Mouse (Mus musculus) left cerebral cortex, adult 18-20 months (tissue): ENCODE data around the gene Zfp213. TPM values are rescaled to one million over a fixed set of nuclear protein-coding genes. Genes with fewer than 3 reads are reported as not detected.

Source experiments
- DNase-seq, 2 experiments: peaks; one replicate each; pipeline ENCODE4 v3.0.0; 2021 to 2022; ENCODE audit warnings: low spot score in 2 of 2, mixed read lengths in 1 of 2
- total RNA-seq, 2 experiments: library from RNA; stranded (reverse); gene quantifications; 2 replicates each; pipeline ENCODE4 v1.2.3; 2021

Zfp213 gene
- total RNA-seq, 2 experiments from 2014 or later, result 6.8 to 7.1 TPM

GRCm38 (mm10) chr17:23575951-23576552 is 12.0 kb upstream of the Zfp213 start:
- no peak for DNase-seq

- DNase-seq, result no peak
These were observed 10.1 kb upstream of the Zfp213 start for GRCm38 (mm10) chr17:23574130-23574529.

DNA sequence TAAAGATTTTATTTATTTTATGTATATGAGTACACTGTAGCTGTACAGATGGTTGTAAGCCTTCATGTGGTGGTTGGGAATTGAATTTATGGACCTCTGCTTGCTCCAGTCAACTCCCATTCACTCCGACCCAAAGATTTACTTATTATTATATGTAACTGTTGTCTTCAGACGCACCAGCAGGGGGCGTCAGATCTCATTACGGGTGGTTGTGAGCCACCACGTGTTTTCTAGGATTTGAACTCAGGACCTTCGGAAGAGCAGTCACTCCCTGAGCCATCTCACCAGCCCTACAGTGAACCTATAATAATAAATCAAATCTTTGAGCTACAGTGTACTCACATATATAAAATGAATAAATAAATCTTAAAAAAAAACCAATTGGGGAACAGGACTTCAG is 8.0 kb upstream of the Zfp213 start:
- DNase-seq, result no peak

DNA sequence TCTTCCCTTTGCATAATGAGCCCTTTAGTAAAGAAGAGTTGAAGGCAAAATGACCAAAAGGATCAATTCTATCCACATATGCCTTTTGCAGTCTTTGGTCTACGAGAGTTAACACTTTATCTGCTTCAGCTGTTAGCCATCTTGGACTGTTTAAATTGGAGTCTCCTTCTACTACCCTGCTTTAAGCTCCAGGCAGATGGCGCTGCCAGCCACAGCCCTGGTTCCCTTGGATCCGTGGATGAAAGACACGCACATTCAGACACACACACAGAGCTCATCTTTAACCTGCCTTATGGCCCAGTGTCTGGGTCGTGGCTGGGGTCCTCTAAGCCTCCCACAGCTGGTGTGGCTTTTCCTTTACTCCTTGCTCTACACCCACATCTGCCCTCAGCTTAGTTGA is 7.0 kb upstream of the Zfp213 start:
- no peak for DNase-seq

GRCm38 (mm10) chr17:23570017-23570416 is 6.0 kb upstream of the Zfp213 start:
- no peak for DNase-seq

DNA sequence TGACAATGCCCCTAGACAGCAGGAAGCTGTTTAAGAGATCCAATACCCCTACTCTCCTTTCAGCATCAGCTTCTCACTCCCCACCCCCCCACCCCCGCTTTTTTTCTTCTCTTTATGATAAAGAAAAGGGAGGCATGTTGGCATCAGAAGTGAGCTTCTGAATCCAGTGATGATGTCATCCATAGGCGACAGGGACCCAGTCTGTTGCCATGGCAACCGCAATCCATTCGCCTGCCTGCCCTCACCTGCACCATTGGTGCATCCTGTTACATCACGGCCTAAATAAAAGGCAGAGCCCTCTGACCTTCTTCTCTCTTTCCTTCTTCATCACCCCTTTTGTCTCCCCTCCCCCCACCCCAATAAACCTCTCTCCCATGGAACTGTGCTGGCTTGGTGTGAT is 4.3 kb upstream of the Zfp213 start:
- no peak for DNase-seq

DNA sequence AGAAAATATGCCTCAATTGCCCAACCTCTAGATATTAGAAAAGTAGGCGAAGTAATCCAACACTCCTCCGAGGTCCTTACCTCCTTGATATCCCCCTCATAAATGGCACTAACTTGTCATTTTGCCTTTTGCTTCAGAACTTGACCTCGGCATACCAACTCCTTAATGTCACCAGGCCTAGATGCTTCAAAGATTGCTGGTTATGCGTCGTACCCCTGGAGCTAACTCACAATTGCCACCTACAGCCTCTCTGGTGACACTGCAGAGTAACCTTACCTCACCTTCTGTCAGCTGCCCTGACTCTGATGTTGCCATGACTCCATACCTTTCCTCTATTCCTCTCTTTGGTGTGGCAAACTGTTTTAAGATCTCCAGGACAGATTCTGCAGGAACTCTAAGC is 2.7 kb upstream of the Zfp213 start:
- no peak for DNase-seq

DNA sequence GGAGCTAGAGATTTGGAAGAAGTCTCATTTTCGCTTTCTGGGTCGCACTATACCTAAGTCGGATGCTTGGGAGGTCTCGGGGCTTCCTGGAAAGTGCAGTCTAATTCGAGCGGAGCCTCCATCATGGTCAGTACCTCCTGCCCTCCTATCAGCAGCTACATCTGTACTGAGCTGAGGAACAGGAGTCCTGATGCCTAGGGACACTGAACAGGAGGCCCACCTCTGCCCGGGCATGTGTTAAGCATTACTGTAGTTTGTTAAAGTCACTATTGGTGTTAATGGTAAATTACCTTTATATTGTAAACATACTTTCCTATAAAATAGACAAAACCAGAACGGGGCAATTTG is 304 bp upstream of the Zfp213 start:
- DNase-seq, result no peak

DNA sequence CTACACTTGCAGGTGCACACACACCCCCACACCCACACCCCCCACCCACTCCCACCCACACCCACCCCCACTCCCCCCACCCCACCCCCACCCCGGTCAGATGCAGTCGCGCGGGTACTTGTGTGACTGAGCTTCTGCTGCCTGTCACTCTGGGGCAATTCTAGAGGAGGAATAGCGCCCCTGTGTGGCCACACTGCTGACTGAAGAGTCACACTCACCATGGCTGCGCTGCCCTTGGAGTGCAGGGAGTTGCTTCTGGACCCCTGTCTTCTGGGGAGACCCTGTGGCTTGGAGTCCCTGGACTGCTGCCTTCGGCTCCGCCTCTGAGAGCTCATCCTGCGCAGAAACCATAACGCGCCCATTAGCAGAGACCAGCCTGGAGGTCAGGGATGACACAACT is 4.3 kb downstream of the Zfp213 start:
- peak; percentile 42 to 65 for DNase-seq

- no peak for DNase-seq
These were observed 8.7 kb downstream of the Zfp213 start for GRCm38 (mm10) chr17:23555243-23555916.

DNA sequence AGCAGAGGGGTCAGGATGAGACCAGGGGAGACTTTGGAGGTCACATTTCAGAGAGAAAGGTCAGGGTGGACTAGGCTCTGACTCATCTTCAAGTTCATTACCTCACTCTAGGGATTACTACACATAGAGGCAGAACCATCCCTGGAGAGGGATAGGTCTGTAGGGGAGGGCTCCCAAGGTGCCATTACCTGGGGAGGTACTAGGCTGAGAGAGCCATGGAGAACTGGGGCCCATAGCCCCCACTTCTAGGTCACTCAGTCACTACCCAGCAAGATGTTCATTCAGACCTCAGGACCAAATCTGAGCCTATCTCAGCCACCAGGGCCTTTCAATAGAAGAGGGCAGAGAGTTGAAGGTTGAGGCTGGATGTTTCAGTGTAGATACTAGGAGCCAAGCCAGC is 9.7 kb downstream of the Zfp213 start:
- no peak for DNase-seq

GRCm38 (mm10) chr17:23553634-23554120 is 10.4 kb downstream of the Zfp213 start:
- no peak for DNase-seq

DNA sequence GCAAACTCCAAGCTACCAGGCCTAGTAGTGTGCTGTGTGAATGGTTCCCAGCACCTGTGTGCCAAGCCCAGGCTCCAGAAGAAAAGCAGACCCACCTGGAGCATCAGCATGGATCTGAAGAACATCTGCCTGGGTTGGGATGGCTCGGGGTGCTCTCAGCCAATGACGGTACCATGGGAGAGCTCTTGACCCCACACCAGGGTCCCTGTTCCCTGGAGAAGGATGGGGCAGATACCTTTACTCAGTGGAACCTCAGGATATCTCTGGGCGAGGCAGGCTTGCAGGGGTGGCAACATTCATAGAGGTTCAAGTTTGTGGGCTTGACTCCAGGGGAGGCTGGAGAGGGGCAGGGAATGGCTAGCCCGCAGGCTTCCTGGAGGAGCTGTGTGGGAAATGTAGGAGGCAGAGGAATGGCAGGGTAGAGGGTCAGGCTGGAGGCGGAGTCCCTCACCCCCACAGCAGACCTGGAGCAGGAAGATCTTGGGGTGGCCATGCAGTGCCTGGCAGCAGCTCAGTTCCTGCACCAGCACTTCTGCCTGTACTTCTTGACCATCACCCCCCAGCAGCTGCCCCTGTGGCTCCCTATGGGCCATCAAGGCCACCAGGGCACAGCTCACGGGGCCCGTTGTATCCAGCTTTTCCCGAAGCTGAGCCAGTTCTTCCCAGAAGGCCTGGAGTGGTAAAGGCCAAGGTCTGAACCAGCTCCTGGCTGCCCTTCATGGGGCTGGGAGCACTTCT is 11.0 kb downstream of the Zfp213 start:
- DNase-seq, result no peak

GRCm38 (mm10) chr17:23551963-23552362 is 12.1 kb downstream of the Zfp213 start:
- no peak for DNase-seq

DNA sequence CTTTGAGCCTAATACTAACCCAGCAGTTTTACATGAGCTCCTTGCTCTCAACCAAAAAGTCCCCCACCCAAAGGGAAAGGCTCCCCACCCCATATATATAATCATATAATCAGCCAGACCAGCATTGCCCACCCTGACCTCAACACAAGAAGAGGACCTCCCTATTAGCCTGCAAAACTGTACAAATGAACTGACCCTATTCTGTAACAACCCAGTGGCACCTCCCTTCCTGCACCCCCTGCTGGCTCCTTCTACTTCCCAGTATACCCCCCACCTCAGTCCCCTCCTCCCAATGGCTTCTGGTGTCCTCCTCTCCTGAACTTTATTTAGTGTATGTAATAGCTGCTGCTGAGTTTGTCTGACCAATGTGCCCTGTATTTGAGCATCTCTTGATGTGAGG is 12.6 kb downstream of the Zfp213 start:
- DNase-seq, result no peak

DNA sequence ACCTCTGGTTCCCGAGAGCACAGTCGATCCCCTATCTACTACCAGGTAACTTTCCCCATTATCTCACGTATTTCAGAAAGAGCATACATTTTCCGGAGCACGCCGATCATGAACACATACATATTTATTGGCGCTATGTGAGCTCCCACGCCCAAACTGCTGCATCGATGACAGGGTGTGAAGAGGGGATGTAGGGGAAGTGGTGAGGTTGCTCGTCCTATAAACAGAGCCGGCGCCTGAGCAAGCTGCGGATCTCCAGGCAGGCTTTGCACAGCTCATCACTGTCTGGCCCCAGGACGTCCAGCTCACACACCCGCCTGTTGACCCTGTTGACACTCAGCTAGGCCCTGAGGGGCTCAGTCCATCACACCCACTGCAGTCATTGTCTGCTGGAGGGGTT is 13.2 kb downstream of the Zfp213 start:
- DNase-seq, result no peak

DNA sequence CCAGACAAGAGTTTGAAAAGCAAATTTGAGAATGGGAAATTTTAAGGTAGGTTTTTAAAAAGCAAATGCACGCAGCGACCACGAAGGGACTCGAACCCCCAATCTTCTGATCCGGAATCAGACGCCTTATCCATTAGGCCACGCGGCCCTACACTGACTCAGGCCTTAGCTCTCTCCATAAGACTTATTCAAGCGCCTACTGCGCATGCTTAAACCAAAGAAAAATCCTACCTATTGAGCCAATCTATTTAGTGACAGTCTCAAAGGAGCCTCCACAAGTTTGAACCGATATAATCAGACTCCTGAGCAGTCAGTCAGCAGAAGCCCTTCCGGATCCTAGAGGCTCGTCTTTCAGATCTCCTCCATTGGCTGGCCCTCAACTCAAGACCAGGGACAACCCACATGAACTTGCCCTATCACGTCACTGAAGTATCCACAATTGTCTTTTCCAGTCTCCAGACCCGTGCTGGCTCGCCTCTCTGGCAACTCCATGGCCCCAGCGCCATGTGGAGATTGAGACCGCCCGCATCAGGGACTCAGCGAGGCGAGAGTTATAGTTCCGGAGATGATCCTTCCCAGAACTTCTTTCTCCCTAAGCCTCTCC is 13.7 kb downstream of the Zfp213 start:
- peak; percentile 96 to 98 for DNase-seq

- peak in 1 of 2 experiments; percentile 6 for DNase-seq
These were observed 14.6 kb downstream of the Zfp213 start for GRCm38 (mm10) chr17:23549441-23549840.

GRCm38 (mm10) chr17:23548615-23549014 is 15.4 kb downstream of the Zfp213 start:
- peak; percentile 91 to 97 for DNase-seq

DNA sequence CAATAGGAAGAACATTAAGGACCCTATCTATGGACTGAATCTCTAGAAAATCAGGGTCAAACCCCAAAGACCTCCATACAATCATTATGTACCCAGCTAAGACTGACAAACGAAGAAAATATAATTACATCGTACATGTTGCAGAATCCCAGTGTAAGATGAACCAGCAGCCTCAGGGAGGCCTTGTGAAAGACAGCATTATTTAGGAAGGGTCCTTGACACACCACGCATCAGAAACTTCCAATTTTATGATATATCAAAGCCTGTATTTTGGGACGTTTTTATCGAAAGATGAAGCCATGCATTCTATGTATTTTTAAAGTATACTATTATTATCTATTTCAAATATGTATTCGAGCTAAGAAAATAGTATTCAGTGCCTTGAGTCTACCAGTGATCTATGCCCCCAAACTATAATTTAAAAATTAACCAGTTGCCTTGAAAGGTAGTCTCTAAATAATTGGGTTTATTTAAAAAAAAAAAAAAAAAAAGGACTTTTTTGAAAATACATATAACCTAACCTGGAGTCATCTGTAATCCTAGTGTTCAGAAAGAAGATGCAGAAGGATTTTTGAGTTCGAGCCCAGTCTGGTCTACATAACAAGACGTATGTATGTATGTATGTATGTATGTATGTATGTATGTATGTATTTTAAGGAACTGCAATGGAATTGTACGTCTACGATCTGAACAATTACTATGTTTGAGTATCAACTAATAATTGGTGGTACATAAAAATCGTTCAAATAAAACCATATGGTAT is 16.2 kb downstream of the Zfp213 start:
- DNase-seq, result no peak
